Comparison of ENCODE assay signal across 27 mouse cellular contexts in genomic region chr6:133431672-133432071, GRCm38 (mm10).
"Had no signal": no experiment of that assay in that cellular context is flagged by ENCODE, and none has a peak within 500 bp of the region (broad histone marks: within the 10 kb centered on the region; RNA-seq: fewer than 3 reads in every experiment).

No protein-coding gene starts in this region.

- H3K27ac ChIP-seq: limb, embryonic 10.5 days; limb, embryonic 12.5 days; limb, embryonic 13.5 days; limb, embryonic 15.5 days; liver, embryonic 12.5 days; liver, embryonic 13.5 days; liver, embryonic 14.5 days; liver, embryonic 15.5 days; lung, embryonic 15.5 days; macrophage; midbrain, embryonic 10.5 days; midbrain, embryonic 12.5 days; midbrain, embryonic 13.5 days; midbrain, embryonic 15.5 days; neural tube, embryonic 12.5 days had no signal

- DNase-seq: left cerebral cortex, postnatal 4 days; liver; liver, embryonic 13.5 days; liver, postnatal 0 days; lung, adult 2 months; lung, embryonic 14.5 days; lung, postnatal 10 days; lung, postnatal 14 days; lung, postnatal 36 days; lung, postnatal 4 days; midbrain, embryonic 14.5 days had no signal

- H3K9me3 ChIP-seq: limb, embryonic 10.5 days; limb, embryonic 15.5 days; liver, embryonic 13.5 days; liver, embryonic 15.5 days; lung, embryonic 15.5 days; megakaryocyte, embryonic 14.5 days had no signal

- H3K4me1 ChIP-seq: limb, embryonic 10.5 days; limb, embryonic 12.5 days; limb, embryonic 13.5 days; limb, embryonic 15.5 days; liver, embryonic 12.5 days; liver, embryonic 13.5 days; liver, embryonic 15.5 days; lung, embryonic 15.5 days; megakaryocyte, embryonic 14.5 days; midbrain, embryonic 10.5 days; midbrain, embryonic 12.5 days; midbrain, embryonic 13.5 days; midbrain, embryonic 15.5 days; neural tube, embryonic 12.5 days had no signal

- H3K36me3 ChIP-seq: limb, embryonic 10.5 days; limb, embryonic 12.5 days; limb, embryonic 13.5 days; limb, embryonic 15.5 days; liver, embryonic 12.5 days; liver, embryonic 13.5 days; liver, embryonic 15.5 days; lung, embryonic 15.5 days; midbrain, embryonic 10.5 days; midbrain, embryonic 12.5 days; midbrain, embryonic 13.5 days; midbrain, embryonic 15.5 days; neural tube, embryonic 12.5 days had no signal

- H3K4me3 ChIP-seq: limb, embryonic 10.5 days; limb, embryonic 12.5 days; limb, embryonic 13.5 days; limb, embryonic 15.5 days; liver, embryonic 12.5 days; liver, embryonic 13.5 days; liver, embryonic 15.5 days; lung, embryonic 15.5 days; megakaryocyte, embryonic 14.5 days; midbrain, embryonic 10.5 days; midbrain, embryonic 12.5 days; midbrain, embryonic 13.5 days; midbrain, embryonic 15.5 days; myocyte; neural tube, embryonic 12.5 days had no signal

- H3K27me3 ChIP-seq: limb, embryonic 12.5 days; limb, embryonic 13.5 days; limb, embryonic 15.5 days; liver, embryonic 12.5 days; liver, embryonic 13.5 days; liver, embryonic 15.5 days; lung, embryonic 15.5 days; megakaryocyte, embryonic 14.5 days; midbrain, embryonic 12.5 days; midbrain, embryonic 13.5 days; midbrain, embryonic 15.5 days; neural tube, embryonic 12.5 days had no signal

- H3K9ac ChIP-seq: limb, embryonic 12.5 days; limb, embryonic 13.5 days; limb, embryonic 15.5 days; liver, embryonic 12.5 days; liver, embryonic 13.5 days; liver, embryonic 14.5 days; liver, embryonic 15.5 days; liver, postnatal 0 days; lung, embryonic 14.5 days; lung, embryonic 15.5 days; midbrain, embryonic 12.5 days; midbrain, embryonic 13.5 days; midbrain, embryonic 15.5 days; neural tube, embryonic 12.5 days had no signal
